Mouse (Mus musculus) adrenal gland, postnatal 0 days (tissue): ENCODE measurements around the gene Nlrp9a. TPM values are rescaled to one million over a fixed set of nuclear protein-coding genes. Genes with fewer than 3 reads are reported as not detected.

Source experiments
- microRNA-seq: library from miRNA; unstranded; fragments of <30 nt; microRNA quantifications from one replicate; pipeline ENCODE4, GENCODE M21; 2016; ENCODE audit warnings: borderline replicate concordance; ENCODE audit not compliant: insufficient number of aligned reads
- polyA plus RNA-seq: library from polyadenylated mRNA; unstranded; fragments of >200 nt; fragmentation: Nextera tagmentation; extraction: Ambion mirVana; gene quantifications from 2 replicates; pipeline ENCODE4 v1.2.1, GENCODE M21; 2015

The Nlrp9a gene
- polyA plus RNA-seq, result not detected in 2 replicates

DNA sequence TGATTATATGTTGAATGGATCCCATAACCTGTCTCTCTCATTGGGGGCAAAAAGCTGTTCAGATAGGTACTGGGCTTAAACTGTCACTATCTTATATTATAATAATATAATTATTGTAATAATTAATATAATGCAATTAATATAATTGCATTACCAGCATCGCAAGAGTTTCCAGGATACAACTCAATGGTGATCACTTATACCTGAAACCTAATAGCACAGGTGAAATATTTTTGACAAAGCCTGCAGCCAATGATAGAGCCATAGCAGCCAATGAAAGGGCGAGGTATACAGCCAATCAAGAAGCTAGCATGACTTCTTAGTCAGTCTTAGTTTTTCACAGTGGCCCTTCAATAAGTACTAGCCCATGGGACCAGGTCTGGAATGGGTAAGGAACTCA, at the start of gene Nlrp9a:
Nlrp9a (plus strand) TSS at position 301 of the 400 bp plus-strand sequence.

DNA sequence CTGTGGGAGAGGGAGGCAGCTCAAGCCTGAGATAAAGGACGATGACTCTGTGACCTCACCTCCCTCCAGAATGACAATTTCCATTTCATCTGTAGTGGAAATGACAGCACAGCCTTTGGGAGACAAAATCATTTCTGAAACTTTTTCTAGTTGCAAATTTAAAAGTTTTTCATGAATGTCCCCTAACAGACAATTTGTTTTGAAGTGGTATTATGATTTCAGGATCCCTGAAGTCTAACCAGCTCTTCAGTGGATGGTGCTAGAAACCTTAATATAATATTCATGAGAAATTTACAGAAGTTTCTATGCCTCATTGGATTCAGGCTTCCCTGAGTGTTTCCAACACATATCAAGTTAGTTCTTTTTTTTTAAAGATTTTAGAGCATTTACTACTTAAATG, 83.5 kb downstream of the Nlrp9a start, which contains the start of gene Vmn1r185:
Vmn1r185 (minus strand) TSS at position 101 of the 400 bp plus-strand sequence.

Small RNAs within 50 kb of the gene (microRNA-seq; reads per million reads assigned to microRNA genes)
- gene Gm25947, result not detected

Other genes starting within 250 kb of the Nlrp9a start
- 0.10 and 0.13 TPM in 2 replicates for gene Cyp2a4, start 227.9 kb upstream of the Nlrp9a start, polyA plus RNA-seq
- gene Nlrp9c, start 131.3 kb upstream of the Nlrp9a start, polyA plus RNA-seq, result not detected in 2 replicates
- not detected in 2 replicates for gene Nlrp4a, start 99.9 kb upstream of the Nlrp9a start, polyA plus RNA-seq
- not detected in 2 replicates for gene Vmn1r185, start 83.4 kb downstream of the Nlrp9a start, polyA plus RNA-seq
- gene Cyp2b23, start 151.4 kb downstream of the Nlrp9a start, polyA plus RNA-seq, result not detected in 2 replicates
- not detected in 2 replicates for gene Cyp2b19, start 222.1 kb downstream of the Nlrp9a start, polyA plus RNA-seq